Mouse (Mus musculus) CD4-positive, CD25-positive, alpha-beta regulatory T cell, adult 4 months (primary cell): Measurements from ENCODE around the gene Lrrn2. TPM values are rescaled to one million over a fixed set of nuclear protein-coding genes. Genes with fewer than 3 reads are reported as not detected.

Experiments used
- ATAC-seq: one replicate; pipeline ENCODE4 v1.8.0; 2017
- polyA plus RNA-seq, 2 experiments: library from polyadenylated mRNA; unstranded; fragments of 100-300 nt; shearing (Covaris generic); gene quantifications; one replicate each; pipeline ENCODE4 v1.2.1; 2017

The Lrrn2 gene
- polyA plus RNA-seq, result not detected

GRCm38 (mm10) chr1:132880161-132881005 lies at the start of gene Lrrn2:
TSS of gene Lrrn2 (plus strand) at chr1:132880273.
- ATAC-seq, result no peak

DNA sequence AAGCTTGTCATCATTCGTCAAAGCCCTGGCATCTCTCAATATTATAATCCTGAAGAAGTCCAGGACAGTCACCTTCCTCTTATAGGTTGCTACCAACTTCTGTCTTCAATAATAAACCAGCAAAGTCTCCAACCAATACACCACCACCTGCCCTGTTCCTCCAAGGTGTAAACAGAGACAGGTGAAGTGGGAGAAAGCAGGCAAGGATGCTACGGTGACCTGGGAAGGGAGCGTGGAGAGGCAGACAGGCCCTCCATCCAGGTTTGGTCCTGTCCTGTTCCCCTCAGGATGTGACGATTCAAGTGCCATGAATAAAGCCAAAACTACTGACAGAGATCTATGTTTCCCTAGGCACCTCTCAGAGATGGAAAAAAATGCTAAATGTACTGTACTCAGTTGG lies 48.1 kb upstream of the Lrrn2 start:
- ATAC-seq, result no peak

DNA sequence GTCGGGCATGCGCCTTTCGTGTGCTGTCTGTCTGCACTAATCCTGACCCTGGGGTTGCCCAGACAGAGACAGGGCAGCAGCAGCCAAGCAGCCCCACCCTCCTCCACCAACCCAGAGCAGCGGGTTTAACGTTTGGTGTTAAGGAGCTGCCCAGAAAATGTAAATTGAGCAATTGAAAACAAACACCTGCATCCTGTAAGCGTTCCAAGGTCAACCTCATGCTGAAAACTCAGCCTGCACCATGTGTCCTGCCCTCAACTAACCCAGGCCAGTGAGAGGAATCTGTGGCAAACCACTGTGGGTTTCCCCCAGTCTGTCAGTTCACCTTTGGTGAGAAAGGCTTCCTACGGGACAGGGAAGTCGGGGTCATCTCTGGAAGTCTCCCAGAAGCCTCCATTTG lies 46.0 kb upstream of the Lrrn2 start:
- no peak for ATAC-seq

GRCm38 (mm10) chr1:132836895-132837294 lies 43.2 kb upstream of the Lrrn2 start:
- no peak for ATAC-seq

- ATAC-seq, result no peak
Measured at GRCm38 (mm10) chr1:132837691-132838090, 42.4 kb upstream of the Lrrn2 start.

GRCm38 (mm10) chr1:132838371-132838770 lies 41.7 kb upstream of the Lrrn2 start:
- ATAC-seq, result no peak

DNA sequence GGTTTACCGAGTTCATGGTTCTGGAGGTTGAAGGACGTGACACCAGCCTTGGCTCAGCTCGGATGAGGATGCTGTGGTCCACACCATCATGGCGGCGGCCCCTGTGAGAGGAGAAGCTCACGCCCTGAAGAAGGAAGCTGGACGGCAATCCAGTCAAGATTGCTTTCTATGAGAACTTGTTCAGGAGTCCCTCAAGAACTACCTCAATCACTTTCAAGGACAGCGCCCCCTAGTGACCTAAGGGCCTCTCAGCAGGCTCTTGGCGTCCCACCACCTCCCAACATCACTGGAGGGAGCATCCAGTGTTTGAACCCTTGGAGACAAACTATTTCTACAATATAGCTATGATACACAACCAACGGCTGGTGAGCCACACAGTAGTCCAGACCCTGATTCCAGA lies 36.5 kb upstream of the Lrrn2 start:
- no peak for ATAC-seq

- ATAC-seq, result no peak
Measured at GRCm38 (mm10) chr1:132844088-132844804, 35.8 kb upstream of the Lrrn2 start.

DNA sequence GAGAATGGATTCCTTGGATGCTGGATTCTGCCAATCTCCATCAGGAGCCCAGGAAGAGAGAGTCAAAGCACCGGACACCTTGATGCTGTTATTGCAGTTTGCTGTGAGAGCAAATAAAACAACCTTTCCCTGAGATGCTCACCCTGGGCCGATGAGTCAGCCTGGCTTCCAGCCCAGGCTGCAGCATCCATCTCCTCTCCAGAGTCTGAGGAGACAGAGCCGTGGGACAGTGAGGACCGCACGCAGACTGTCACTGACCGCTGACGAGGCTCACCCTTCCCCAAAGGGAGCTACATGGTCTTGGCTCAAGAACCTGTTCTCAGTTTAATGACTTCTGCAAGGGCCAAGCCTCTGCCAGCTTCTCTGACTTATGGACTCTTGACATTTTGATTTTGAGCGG lies 34.3 kb upstream of the Lrrn2 start:
- ATAC-seq, result no peak

DNA sequence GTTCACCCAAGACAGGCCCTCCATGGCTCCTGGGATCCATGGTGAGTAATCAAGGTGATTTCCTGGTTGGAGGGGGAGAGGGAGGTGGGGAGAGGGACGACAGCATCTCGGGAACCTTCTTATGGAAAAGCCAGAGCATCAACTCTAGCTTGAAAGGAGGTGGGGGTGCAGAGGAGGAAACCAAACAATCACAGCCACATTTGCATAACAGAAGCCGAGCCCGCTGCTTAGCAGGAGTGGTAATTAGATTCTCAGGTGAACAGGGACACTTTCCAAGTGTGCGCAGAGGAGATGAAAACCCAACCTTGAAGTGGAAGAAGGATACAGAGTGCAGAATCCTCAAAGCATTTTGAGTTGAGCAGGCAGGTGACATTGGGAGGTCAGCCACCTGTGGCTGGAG lies 29.3 kb upstream of the Lrrn2 start:
- no peak for ATAC-seq

- no peak for ATAC-seq
Measured at GRCm38 (mm10) chr1:132851296-132851695, 28.8 kb upstream of the Lrrn2 start.

GRCm38 (mm10) chr1:132851771-132852170 lies 28.3 kb upstream of the Lrrn2 start:
- no peak for ATAC-seq

DNA sequence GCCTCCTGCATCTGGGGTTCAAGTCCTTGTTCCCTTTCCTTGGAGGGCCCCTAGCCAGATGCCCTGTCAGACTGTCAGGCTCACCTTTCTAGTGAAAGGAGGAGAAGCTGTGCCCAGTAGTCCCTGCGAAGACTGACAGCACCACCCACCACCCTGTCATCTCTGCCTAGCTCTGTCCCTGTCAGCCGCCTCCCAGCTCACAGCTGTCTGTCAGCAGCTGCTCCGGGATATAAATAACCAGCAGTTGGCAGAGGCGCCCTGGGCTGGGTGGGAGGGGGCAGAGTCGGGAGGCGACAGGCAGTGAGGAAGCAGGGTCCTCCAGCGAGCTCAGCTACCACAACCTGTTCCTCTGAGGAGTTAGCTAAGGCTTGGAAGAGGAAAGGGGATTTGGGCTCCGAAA lies 26.8 kb upstream of the Lrrn2 start:
- no peak for ATAC-seq

DNA sequence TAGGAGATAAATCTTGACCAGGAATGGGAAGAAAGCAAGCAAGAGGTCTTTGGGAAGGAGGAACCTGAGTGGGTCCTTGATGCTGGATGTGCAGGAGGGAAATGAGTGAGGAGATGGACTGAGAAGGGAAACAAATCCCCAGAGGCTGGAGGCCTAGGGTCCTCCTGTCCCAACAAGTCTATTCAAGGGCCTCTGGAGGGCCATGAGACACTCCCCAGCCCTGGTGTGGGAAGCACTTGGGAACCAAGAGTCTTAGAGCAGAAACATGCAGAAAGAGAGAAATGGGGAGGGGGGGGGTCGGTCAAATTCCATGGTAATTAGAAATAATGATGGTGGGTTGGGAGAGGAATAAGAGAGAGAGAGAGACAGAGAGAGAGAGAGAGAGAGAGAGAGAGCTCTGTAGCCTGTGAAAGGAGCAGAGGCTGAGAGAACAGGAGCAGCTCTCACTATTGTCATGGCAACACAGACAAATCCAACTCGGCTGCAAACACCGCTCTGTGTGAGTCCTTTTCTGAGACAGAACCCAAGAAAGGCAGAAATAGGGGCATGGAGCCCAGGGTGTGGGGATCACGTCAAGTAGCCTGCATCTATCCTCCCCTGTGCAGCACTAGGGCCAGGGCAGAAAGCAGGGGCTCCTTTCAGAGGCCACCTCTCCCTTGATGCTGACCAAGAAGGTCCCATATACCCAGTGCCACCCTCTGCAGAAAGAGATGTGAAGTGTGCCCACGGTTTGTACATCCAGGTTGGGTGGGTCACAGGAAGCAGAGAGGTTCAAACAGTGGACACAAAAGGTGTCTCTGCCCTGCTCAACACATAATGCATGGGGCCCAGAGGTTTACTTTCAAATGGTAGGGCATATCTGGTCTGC lies 21.3 kb upstream of the Lrrn2 start:
- ATAC-seq, result no peak

DNA sequence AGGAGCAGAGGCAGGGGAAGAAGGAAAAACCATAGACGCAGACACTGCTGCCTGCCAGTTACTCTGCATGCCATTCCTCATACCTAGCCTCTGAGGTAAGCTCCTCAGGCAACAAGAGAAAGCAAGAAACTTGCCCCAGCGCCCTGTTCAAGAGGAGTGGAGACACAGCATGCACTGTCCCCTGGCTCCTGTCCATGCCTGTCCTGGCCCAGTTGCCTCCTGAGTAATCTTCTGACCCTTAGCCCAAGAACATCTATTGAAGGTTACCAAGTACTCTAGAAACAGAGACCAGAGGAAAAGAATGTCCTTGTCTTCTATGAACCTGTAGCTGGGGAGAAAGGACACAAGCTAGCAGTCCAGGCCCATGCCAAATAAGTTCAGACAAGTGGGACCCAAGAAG lies 15.9 kb upstream of the Lrrn2 start:
- ATAC-seq, result no peak

DNA sequence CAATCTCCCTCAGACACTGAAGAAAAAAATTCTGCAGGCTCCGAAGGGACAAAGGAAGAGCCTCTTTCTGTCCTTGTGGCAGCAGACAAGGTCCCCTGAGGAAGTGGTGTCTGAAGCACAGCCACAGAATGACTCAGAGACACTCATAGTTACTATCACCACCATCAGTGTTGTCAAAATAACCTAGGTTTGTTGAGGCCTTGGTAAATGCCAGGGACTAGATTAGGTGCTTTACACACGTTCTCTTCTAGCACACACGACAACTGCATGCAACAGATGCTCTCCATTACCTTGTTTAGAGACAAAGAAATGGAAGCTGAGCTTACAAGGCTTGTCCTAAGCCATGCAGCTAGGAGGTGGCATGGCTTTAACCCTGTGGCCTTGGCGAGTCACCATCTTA lies 14.5 kb upstream of the Lrrn2 start:
- peak; percentile 80 for ATAC-seq

DNA sequence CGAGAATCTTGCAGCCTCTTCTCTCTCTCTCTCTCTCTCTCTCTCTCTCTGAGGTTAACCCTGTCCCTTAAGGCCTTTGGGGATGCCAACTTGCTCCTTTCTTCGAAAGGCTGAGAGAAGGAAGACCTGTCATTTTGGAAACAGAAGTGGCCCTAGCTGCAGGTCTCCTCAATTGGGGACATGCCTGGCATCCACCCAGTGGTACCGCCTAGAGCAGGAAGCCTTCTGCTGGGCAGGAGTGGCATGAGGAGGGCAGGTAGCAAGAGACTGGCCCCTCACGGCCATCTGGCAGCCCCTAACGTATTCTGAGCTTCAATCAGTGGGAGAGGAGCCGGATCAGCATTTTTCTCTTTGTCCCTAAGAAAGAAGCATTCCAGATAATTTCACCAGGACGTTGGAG lies 9.7 kb upstream of the Lrrn2 start:
- ATAC-seq, result no peak

GRCm38 (mm10) chr1:132878951-132879610 lies 992 bp upstream of the Lrrn2 start:
- ATAC-seq, result no peak

DNA sequence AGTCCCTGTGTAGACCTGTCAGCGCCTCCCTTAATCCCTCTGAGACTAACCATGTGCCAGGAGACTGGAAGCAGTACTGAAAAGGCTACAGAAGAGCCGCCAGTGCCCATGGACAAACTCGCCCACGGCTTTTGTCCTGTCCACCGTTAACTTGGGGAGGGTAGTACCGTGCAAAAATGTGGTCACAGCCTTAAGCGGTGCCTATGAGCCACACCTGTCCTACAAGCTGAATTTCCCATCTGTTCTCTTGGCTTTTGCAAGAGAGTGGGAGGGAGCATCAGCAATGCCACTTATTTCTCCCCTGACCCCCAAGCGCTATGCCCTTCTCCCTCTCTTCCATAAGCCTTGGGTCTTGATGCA lies 292 bp upstream of the Lrrn2 start:
- no peak for ATAC-seq

GRCm38 (mm10) chr1:132881041-132881761 lies 1.1 kb downstream of the Lrrn2 start:
- no peak for ATAC-seq

- no peak for ATAC-seq
Measured at GRCm38 (mm10) chr1:132881836-132882235, 1.8 kb downstream of the Lrrn2 start.

DNA sequence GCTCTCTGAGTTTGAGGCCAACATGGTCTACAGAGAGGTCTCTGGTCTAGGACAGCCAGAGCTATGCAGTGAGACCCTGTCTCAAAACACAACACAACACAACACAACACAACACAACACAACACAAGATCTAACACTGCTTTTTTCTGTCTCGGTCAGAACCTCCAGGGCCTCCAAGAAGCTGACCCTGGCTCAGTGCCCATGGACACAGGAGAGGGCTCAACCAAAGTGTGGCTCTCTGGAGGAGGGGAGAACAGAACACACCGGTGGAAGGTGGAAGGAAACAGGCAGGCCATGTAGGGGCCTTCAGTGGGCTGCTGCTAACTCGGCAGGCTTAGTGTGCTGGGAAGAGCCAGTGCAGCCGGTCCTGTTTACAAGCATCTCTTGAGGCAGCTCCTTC lies 5.6 kb downstream of the Lrrn2 start:
- ATAC-seq, result no peak
